Mouse (Mus musculus): ENCODE data around the gene 1810055G02Rik.

DNA sequence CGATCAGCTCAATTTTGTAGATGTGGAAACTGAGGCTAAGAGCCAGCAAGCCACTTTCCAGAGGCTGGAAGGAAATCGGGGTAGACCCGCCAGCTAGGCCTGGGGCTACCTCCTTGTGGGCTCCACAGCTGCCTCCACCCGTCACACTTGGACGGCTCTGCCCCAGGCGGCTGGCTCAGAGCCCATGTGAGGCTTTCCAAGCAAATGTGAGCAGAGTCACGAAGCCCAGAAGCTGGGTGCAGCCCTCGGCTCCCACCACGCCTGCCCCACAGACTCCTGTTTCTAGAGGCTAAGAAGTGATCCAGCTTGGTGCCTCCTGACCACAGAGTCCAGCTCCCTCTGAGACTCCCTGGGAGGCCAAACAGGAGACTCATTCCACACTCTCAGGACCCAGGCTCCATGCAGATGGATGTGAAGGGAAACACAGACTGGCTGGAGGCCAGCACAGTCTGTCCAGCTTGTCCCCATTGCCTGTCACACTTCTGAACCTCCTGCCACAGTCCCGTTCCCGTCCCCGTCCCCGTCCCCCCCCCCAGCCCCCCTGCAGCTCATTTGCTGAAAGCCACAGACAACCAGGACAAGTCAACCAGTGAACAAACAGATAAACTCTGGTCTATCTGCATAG lies 26.7 kb upstream of the 1810055G02Rik start:
- TF ChIP-seq CTCF (IDR thresholded peaks at IDR 0.05; ENCODE audit: borderline replicate concordance, control insufficient read depth, extremely low read depth, insufficient read depth, low read length, poor library complexity) = no peak
- TF ChIP-seq POLR2A (IDR thresholded peaks at IDR 0.05; ENCODE audit: control insufficient read depth, extremely low read depth, insufficient read depth, low read length, poor library complexity) = no peak

Data from thymus, adult 2 months (tissue).